Mouse (Mus musculus) heart, postnatal 36 days (tissue): ENCODE data around the gene Gm21983. TPM values are rescaled to one million over a fixed set of nuclear protein-coding genes. Genes with fewer than 3 reads are reported as not detected.

Source experiments
- DNase-seq, 2 experiments: peaks; one replicate each; pipeline ENCODE4 v3.0.0; 2021 to 2022
- intact Hi-C: fragments of 180-260 bp; cut with DNase I; formaldehyde crosslinking; loops from one replicate; pipeline ENCODE4 v1.15.1; 2025
- total RNA-seq, 2 experiments: library from RNA; stranded (reverse); gene quantifications; 2 replicates each; pipeline ENCODE4 v1.2.3; 2021

The Gm21983 gene
- total RNA-seq, 2 experiments from 2014 or later, result not detected

DNA sequence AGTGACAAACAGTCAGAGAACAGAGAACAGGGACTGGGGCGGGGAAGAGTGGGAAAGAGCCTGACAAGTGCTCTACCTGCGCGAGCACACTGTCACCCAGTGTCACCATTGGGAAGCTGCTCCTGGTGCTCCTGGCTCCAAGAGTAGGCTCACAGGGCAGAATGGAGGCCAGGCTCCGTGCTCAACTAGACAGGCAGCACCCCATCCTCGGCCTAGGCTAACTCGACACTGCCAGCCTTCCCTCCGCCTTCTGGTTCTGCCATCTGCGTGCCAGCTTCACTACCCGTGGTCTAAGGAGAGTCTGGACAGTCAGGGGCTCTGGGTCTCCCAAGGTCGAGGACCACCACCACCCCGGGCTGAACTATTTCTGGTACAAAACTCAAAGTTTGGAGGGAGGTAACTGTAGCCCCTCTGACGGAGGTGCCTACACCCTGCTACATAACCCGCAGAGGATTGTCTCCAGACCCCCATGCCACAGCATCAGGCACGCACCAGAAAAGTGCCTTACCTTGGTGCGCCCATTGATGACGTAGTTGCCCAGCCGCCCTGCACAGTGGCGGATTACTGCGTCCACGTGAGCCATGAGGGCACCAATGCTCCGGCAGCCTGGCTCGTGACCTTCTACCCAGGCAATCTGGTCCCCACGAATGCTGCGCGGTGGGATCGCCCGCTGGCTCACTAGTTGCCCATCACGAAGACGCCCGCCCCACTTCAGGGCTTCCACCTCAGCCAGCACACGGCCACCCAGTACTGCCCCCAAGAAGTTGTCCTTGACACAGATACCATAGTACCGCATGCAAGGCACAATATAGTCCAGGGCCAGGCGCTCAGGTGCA lies 16.6 kb downstream of the Gm21983 start:
- intact Hi-C loops, result loop anchor here (10.0 kb wide), 1 partner anchor 320 kb away; the partner anchor contains the start of gene Sertad1
- DNase-seq, result no peak

GRCm38 (mm10) chr7:27163450-27163805 lies 17.5 kb downstream of the Gm21983 start:
- intact Hi-C loops, result loop anchor here (2.0 to 10.0 kb wide), 2 partner anchors 15 to 321 kb away; partner anchors contain the start of genes Rab4b and Sertad1
- no peak for DNase-seq

DNA sequence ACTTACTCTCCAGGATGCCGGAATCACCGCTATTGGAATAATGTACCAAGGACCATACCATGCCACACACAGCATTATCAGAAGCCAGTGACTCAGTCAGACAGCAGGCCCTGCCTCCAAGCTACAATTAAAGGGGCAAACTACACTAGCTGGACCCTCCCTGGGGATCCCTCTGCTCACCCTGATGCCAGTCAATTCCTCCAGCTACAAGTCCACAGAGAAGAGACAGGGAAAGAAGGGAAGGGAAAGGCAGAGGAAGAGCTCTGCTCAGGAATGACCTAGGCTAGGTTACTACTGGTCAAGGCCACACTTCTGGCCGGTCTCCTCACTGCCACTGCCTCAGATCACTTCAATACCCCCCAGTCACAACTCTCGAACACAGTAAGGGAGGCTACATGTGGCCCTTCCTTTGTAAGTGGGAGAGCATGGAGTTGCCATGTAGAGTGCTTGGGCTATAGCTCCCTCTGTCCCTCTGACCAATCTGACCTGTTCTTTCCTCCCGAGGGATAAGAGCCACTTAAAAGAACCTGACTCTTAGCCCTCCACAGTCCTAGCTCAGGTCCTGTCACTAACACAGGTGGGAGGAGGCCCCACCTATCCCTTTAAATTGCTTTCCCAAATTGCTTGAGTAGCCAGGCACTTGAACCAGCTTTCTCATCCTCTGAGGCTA lies 18.0 kb downstream of the Gm21983 start:
- DNase-seq, result no peak
- intact Hi-C loops, result loop anchor here (2.0 to 10.0 kb wide), 2 partner anchors 16 to 322 kb away; partner anchors contain the start of genes Rab4b and Sertad1

GRCm38 (mm10) chr7:27161744-27162143 lies 19.1 kb downstream of the Gm21983 start:
- intact Hi-C loops, result loop anchor here (2.0 to 10.0 kb wide), 2 partner anchors 17 to 323 kb away; partner anchors contain the start of genes Rab4b and Sertad1
- DNase-seq, result no peak

- intact Hi-C loops, result loop anchor here (10.0 kb wide), 1 partner anchor 324 kb away; the partner anchor contains the start of gene Sertad1
- no peak for DNase-seq
Measured at GRCm38 (mm10) chr7:27160921-27161320, 20.0 kb downstream of the Gm21983 start.

DNA sequence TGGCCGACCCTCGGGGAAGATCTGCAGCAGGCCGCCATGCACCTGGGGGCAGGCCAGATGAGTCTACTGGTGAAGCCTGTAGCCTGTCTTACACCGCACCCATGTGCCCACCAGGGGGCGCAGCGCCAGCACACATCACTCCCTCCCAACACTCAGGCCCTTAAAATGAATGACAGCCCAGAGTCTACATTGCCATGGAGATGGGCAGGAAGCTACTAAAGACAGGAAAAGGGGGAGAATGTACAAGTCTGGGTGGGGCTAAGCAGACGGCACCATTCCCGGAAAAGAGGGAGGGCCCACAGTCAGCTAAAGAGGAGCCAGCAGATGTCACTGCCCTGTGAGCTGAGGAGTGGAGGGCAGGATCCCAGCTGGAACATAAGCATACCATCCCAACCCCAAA lies 21.0 kb downstream of the Gm21983 start:
- DNase-seq, result peak; percentile 85 to 87
- intact Hi-C loops, result loop anchor here (2.0 to 10.0 kb wide), 3 partner anchors 35 to 325 kb away; partner anchors contain the start of genes BC024978 and Sertad1

DNA sequence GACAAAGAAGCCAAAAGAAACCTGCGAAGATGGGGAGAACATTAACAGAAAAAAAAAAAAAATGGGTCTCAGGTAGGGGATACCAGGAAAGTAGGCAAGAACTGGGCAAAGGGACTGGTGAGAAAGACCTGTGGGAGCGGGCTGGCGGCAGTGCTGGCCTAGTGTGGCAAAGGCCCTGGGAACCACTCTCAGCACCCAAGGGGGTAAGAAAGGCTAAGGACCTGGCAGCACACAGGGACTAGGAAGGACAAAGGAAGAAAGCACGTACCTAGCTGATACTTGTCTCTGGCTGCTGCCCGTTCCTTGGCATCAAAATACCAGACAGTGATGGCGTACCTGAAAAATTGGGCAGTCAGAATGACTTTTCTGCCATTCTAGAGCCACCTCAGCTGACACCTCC lies 21.6 kb downstream of the Gm21983 start:
- DNase-seq, result no peak
- intact Hi-C loops, result loop anchor here (2.0 to 5.0 kb wide), 2 partner anchors 36 to 118 kb away; partner anchors contain the start of gene BC024978

DNA sequence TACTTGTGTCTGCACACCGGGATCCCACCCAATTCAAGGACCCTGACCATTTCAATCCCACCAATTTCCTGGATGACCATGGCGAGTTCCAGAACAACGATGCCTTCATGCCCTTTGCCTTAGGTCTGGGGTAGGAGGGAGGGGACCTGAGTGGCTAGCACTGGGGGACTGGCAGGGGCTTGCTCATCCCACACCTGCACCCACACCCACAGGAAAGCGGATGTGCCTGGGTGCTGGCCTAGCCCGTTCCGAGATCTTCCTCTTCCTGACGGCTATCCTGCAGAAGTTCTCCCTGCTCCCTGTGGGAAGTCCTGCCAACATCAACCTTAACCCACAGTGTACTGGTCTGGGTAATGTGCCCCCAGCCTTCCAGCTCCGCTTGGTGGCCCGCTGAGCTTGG lies 22.7 kb downstream of the Gm21983 start:
- intact Hi-C loops, result loop anchor here (2.0 to 5.0 kb wide), 2 partner anchors 37 to 119 kb away; partner anchors contain the start of gene BC024978
- no peak for DNase-seq

- intact Hi-C loops, result loop anchor here (5.0 kb wide), 1 partner anchor 121 kb away; no protein-coding TSS in a partner anchor
- no peak for DNase-seq
Measured at GRCm38 (mm10) chr7:27156005-27156404, 24.9 kb downstream of the Gm21983 start.

DNA sequence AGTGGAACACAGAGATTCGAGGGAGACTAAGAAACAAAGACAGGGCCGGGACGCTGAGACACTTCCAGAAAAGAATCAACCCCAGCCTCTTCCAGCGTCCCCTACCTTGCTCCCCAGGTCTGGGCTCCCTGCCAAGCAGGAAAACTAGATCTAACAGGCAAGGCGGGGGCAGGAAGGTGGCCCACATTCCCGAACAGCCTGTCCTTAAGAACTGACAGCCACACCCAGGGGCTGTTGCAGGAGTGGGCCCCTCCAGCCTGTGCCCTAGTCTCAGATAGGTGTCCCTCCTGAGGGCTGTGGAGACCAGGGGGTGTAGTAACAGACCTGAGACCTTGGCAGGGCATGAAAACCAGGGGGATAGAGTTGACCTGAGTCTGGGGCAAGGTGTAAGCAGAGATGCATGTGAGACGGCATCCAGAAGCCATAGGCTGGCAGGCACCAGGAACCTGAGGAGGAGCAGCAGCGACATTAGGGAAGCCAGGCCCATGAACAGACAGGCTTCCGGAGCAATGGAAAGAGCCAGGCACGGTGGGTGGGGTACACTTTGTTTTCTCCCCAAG lies 27.6 kb downstream of the Gm21983 start, which contains the start of gene Cyp2t4:
TSS of gene Cyp2t4 (plus strand) at position 510 of the 560 bp plus-strand sequence.
- DNase-seq, result peak; percentile 48 to 56
- intact Hi-C loops, result no loop called here

DNA sequence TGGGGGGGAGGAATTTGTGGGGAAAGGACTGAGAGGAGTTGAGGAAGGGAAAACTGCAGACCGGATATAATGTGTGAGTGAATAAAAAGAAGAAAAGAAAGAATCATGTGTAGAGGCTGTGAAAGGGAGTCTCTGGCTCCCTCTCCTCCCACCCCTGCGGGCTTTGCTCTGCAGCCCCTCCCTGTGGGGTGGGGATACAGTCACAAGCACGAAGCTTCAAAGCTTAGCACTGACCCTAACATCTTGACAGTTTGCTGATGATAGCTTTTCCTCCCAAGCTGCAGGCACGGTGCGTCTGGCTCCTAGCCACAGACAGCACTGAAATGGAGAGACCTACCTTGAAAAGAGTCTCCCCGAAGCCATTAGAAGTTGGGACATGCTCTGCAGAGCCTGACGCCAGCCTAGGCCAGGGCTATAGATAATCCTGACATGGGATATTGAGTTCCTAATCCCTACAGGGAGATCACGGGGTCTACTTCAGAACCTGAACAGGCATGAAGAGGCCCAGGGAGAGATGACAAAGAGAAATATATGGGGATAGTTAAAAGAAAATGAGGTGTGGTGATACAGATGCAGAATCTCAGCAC lies 44.4 kb downstream of the Gm21983 start:
- intact Hi-C loops, result no loop called here
- DNase-seq, result no peak

DNA sequence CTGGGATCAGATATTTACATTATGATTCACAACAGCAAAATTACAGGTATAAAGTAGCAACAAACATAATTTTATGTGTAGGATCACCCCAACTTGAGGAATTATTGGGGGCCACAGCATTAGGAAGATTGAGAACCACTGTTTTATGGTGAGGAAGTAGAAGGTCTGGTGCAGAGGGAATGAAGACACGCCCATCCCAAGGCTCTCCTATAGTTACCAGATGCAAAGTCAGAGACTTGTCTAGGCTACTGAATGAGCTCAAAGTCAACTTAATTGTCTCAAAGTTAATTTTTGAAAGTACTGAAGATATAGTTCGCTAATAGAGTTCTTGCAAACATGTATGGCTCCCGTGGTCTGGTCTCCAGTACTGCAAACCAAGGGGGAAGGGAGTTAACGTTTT lies 47.1 kb downstream of the Gm21983 start:
- DNase-seq, result no peak
- intact Hi-C loops, result loop anchor here (2.0 kb wide), 2 partner anchors 143 to 151 kb away; no protein-coding TSS in a partner anchor

DNA sequence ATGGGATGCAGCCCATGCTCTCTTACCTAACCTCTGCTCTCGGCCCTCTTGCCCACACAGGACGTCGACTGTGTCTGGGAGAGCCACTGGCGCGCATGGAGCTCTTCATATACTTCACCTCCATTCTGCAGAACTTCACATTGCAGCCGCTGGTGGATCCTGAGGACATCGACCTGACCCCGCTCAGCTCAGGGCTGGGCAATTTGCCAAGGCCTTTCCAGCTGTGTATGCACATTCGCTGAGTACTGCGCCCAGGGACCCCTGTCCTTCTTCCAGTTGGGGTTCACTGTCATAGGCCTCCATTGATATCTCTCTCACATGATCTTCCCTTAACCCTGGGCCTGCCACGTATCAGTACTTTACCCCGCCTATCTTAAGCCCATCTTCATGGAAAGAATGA lies 47.7 kb downstream of the Gm21983 start:
- peak in 1 of 2 experiments; percentile 6 for DNase-seq
- intact Hi-C loops, result loop anchor here (2.0 kb wide), 2 partner anchors 144 to 152 kb away; no protein-coding TSS in a partner anchor

GRCm38 (mm10) chr7:27132588-27132987 lies 48.3 kb downstream of the Gm21983 start:
- peak; percentile 61 to 66 for DNase-seq
- intact Hi-C loops, result loop anchor here (2.0 kb wide), 2 partner anchors 144 to 152 kb away; no protein-coding TSS in a partner anchor

DNA sequence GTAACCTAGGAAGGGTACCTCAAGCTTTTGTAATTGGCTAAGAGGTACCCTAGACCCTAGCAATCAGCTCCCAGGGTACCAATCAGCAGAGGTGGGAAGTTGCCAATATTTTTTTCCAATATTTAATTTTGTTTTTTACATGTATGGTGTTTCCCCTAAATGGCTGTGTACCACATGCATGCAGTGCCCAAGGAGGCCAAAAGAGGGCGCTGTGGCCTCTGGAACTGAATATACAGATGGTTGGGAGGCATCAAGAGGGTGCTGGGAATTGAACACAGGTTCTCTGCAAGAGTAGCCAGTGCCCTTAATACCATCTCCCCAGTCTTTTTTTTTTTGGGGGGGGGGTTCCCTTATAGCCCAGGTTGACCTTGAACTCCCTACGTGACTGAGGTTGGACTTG lies 49.5 kb downstream of the Gm21983 start:
- intact Hi-C loops, result no loop called here
- no peak for DNase-seq

- intact Hi-C loops, result no loop called here
- DNase-seq, result no peak
Measured at GRCm38 (mm10) chr7:27130521-27131370, 50.1 kb downstream of the Gm21983 start.

DNA sequence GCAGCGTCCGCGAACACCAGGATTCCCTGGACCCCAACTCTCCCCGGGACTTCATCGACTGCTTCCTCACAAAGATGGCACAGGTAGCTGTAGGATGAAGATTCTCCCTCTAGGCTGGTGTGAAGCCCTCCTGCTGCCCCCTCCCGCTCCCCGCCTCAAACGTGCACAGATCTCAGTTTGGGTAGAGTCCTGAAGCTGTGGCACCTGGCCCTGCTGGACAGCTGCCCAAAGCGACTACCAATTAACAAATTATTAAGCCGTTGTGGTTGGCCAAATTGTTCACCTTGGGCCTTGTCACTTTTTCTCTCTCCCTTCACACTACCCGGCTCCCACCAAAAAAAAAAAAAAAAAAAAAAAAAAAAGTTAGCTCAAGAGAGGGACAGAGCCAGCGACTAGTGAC lies 51.1 kb downstream of the Gm21983 start:
- intact Hi-C loops, result loop anchor here (5.0 kb wide), 1 partner anchor 363 kb away; no protein-coding TSS in a partner anchor
- no peak for DNase-seq

GRCm38 (mm10) chr7:27128946-27129345 lies 51.9 kb downstream of the Gm21983 start:
- no peak for DNase-seq
- intact Hi-C loops, result loop anchor here (5.0 kb wide), 1 partner anchor 362 kb away; no protein-coding TSS in a partner anchor

- DNase-seq, result peak in 1 of 2 experiments; percentile 11
- intact Hi-C loops, result loop anchor here (5.0 kb wide), 1 partner anchor 361 kb away; no protein-coding TSS in a partner anchor
Measured at GRCm38 (mm10) chr7:27128162-27128561, 52.7 kb downstream of the Gm21983 start.
